Mouse (Mus musculus): ENCODE data around the gene D930020B18Rik. TPM values are rescaled to one million over a fixed set of nuclear protein-coding genes. Genes with fewer than 3 reads are reported as not detected.

The D930020B18Rik gene
- polyA plus RNA-seq (2012; rRNA removed): 2.3 and 2.8 TPM in 2 replicates

DNA sequence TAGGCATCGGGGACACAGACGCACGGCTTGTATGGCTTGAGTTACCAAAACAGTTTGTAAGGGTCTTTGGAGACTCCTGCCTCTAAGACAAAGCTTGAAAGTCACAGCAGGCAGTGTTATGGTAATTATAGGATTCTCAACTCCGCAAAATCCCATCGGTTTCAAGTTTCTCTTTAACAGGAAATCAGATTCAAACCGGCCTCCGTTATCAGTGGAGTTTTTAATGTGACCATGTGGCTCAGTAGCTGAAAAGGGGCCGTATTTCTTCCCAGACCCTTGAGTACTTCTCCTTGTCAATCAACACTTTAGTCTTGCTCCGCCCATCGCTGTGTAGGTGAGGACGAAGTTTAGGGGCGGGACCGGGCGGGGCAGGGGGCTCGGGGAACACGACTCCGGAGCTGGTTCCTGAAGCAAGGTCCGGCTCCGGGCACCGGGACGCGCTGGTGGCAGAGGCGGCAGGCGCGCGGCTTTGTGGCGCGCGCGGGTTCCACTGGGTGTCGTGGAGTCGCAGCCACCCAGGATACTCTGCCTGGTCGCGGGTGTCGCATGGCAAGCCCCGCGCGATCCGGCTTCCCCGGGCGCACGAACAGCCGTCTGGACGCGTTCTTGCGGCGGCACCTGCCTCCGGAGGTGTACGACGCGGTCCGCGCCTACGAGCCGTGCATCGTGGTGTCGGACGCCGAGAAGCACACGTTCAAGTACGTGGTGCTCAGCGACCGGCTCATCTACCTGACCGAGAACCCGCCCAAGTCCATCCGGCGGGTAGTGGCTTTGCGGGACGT is at the start of gene D930020B18Rik:
Gene D930020B18Rik (plus strand): TSS at position 317 of the 782 bp plus-strand sequence.
- Histone ChIP-seq H3K36me3 (ENCODE audit: control insufficient read depth, insufficient read depth, low read length) (no peaks in the 10 kb centered on the region), H3K4me3 (ENCODE audit: control insufficient read depth, low read depth, low read length) (peak within 1 kb of the TSS; percentile 81), H3K27ac (ENCODE audit: control insufficient read depth, insufficient read depth, low read depth, low read length) (no peak within 1 kb of the TSS), H3K27me3 (ENCODE audit: control insufficient read depth, insufficient read depth, low read length) (peaks cover 4% of the 10 kb centered on the region), H3K4me1 (ENCODE audit: control insufficient read depth, insufficient read depth, low read length) (peaks cover 7% of the 10 kb centered on the region)
- no peak for TF ChIP-seq CTCF (IDR thresholded peaks at IDR 0.05; ENCODE audit: control insufficient read depth, insufficient read depth, insufficient replicate concordance, low read depth, low read length)
- no peak for TF ChIP-seq POLR2A (IDR thresholded peaks at IDR 0.05; ENCODE audit: control insufficient read depth, low read depth, low read length)

DNA sequence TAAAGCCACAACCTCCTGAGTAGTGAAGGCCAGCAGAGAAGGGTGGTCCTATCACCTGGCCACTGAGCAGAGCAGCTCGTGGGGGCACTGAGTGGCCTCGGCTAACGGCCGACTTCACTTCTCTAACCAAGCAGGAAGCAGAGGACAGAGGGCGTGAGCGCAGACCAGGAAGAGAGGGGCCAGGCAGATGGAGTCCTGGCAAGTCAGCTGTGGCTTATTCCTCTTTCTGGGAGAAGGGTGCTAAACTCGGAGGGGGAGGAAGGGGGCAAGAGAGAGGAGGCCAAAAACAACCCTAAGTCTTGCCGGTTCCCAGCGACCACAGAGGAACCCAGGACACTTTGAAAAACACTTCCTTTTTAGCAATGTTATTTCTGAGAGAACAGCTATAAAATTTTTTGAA is 44.8 kb upstream of the D930020B18Rik start:
- H3K4me1 ChIP-seq (ENCODE audit: control insufficient read depth, insufficient read depth, low read length): no peaks in the 10 kb centered on the region
- TF ChIP-seq POLR2A (IDR thresholded peaks at IDR 0.05; ENCODE audit: control insufficient read depth, low read depth, low read length) (no peak), CTCF (IDR thresholded peaks at IDR 0.05; ENCODE audit: control insufficient read depth, insufficient read depth, insufficient replicate concordance, low read depth, low read length) (no peak)
- no peaks in the 10 kb centered on the region for H3K27me3 ChIP-seq (ENCODE audit: control insufficient read depth, insufficient read depth, low read length)
- H3K27ac ChIP-seq (ENCODE audit: control insufficient read depth, insufficient read depth, low read depth, low read length): no peak overlapping the region
- H3K4me3 ChIP-seq (ENCODE audit: control insufficient read depth, low read depth, low read length): no peak overlapping the region
- H3K36me3 ChIP-seq (ENCODE audit: control insufficient read depth, insufficient read depth, low read length): no peaks in the 10 kb centered on the region

DNA sequence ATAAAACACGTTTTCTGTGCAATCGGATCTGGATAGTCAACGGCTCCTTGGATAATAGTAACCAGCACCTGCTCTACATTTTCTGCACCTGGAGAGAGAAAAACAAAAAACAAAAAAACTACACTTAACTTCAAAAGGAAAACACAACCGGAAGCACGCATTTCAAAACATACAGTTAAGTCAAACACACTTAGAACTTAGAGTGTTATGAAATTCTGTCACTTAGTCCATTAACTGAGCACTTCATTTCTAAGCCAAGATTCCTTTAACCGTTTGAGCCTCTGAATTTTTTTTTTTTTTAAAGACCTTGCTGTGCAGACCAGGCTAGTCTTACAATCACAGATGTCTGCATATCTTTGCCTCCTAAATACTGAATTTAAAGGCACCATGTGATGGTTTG is 40.1 kb upstream of the D930020B18Rik start:
- Histone ChIP-seq H3K4me3 (ENCODE audit: control insufficient read depth, low read depth, low read length) (no peak overlapping the region), H3K4me1 (ENCODE audit: control insufficient read depth, insufficient read depth, low read length) (no peaks in the 10 kb centered on the region), H3K27me3 (ENCODE audit: control insufficient read depth, insufficient read depth, low read length) (no peaks in the 10 kb centered on the region), H3K27ac (ENCODE audit: control insufficient read depth, insufficient read depth, low read depth, low read length) (no peak overlapping the region), H3K36me3 (ENCODE audit: control insufficient read depth, insufficient read depth, low read length) (peaks cover 2% of the 10 kb centered on the region)
- no peak for TF ChIP-seq POLR2A (IDR thresholded peaks at IDR 0.05; ENCODE audit: control insufficient read depth, low read depth, low read length)
- TF ChIP-seq CTCF (IDR thresholded peaks at IDR 0.05; ENCODE audit: control insufficient read depth, insufficient read depth, insufficient replicate concordance, low read depth, low read length): no peak

DNA sequence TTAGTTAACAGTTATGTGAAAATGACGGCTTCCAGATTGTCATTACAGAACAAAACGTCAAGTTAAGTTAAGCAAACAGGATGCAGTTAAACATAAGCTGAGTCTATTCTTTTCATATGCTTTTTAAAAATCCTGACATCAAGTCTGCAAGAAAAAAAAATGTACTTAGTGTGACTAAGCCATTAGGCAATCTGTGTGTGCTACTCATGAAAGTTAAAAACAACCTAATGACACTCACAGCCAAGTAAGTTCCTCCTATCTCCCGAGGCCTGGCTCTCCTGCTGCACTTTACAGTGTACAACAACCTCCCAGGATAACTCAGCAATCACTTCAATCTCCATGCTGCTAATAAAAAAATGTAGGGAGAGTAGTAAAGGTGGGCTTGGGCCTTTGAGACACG is 37.8 kb upstream of the D930020B18Rik start:
- TF ChIP-seq POLR2A (IDR thresholded peaks at IDR 0.05; ENCODE audit: control insufficient read depth, low read depth, low read length) (no peak), CTCF (IDR thresholded peaks at IDR 0.05; ENCODE audit: control insufficient read depth, insufficient read depth, insufficient replicate concordance, low read depth, low read length) (no peak)
- no peak overlapping the region for H3K27ac ChIP-seq (ENCODE audit: control insufficient read depth, insufficient read depth, low read depth, low read length)
- no peak overlapping the region for H3K4me3 ChIP-seq (ENCODE audit: control insufficient read depth, low read depth, low read length)
- H3K36me3 ChIP-seq (ENCODE audit: control insufficient read depth, insufficient read depth, low read length): peaks cover 2% of the 10 kb centered on the region
- H3K27me3 ChIP-seq (ENCODE audit: control insufficient read depth, insufficient read depth, low read length): no peaks in the 10 kb centered on the region
- H3K4me1 ChIP-seq (ENCODE audit: control insufficient read depth, insufficient read depth, low read length): no peaks in the 10 kb centered on the region

DNA sequence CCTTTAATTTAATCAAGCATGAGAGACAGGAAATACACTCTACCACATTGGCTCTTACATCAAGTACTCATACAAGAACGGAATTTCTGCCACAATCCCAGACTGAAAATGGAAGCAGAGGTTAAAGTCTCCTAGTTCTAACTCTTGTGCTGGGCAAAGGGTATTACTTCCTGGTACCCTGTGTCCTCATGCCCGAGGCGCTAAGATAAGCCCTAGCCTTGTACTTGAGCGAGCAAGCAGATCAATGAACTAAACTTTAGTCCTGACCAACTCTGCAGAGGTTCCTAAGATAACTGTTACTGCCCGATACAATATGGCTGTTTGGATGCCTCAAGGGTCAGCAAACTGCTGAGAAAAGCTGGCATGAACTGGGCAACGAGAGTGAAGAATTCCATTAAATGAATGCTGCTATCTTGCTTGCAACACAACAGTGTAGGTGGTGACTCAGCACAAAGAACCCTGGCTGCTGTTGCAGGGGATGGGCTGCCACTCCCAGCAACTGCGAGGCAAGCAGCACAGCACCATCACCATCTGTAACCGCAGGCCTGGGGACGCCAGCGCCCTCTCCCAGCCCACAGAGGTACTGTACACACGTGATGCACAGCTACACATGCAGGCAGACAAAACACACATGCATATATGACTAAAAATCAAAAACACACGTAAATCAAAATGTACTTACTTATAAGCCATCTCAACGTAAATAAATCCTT is 36.6 kb upstream of the D930020B18Rik start:
- H3K4me3 ChIP-seq (ENCODE audit: control insufficient read depth, low read depth, low read length): no peak overlapping the region
- no peak overlapping the region for H3K27ac ChIP-seq (ENCODE audit: control insufficient read depth, insufficient read depth, low read depth, low read length)
- peaks cover 2% of the 10 kb centered on the region for H3K36me3 ChIP-seq (ENCODE audit: control insufficient read depth, insufficient read depth, low read length)
- H3K27me3 ChIP-seq (ENCODE audit: control insufficient read depth, insufficient read depth, low read length): no peaks in the 10 kb centered on the region
- TF ChIP-seq POLR2A (IDR thresholded peaks at IDR 0.05; ENCODE audit: control insufficient read depth, low read depth, low read length): no peak
- TF ChIP-seq CTCF (IDR thresholded peaks at IDR 0.05; ENCODE audit: control insufficient read depth, insufficient read depth, insufficient replicate concordance, low read depth, low read length): no peak
- no peaks in the 10 kb centered on the region for H3K4me1 ChIP-seq (ENCODE audit: control insufficient read depth, insufficient read depth, low read length)

DNA sequence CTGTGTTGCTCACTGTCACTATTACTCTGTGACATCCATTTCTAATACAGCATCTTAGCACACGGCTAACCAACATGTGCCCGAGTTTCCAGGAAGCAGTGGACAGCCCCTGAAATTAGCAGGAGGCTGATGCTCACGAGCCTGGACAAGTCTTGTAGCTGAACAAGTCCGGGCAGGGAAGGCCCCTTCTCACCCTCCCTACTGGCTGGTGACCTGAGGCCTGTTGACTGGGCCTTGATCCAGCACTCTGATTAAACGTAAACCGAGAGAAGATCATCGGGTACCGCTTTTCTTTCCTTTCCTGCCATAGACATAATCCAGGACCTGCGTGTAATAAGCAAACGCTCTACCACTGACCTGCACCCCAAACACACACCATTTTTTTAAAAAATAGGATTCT is 33.2 kb upstream of the D930020B18Rik start:
- no peak for TF ChIP-seq CTCF (IDR thresholded peaks at IDR 0.05; ENCODE audit: control insufficient read depth, insufficient read depth, insufficient replicate concordance, low read depth, low read length)
- TF ChIP-seq POLR2A (IDR thresholded peaks at IDR 0.05; ENCODE audit: control insufficient read depth, low read depth, low read length): no peak
- H3K27ac ChIP-seq (ENCODE audit: control insufficient read depth, insufficient read depth, low read depth, low read length): no peak overlapping the region

DNA sequence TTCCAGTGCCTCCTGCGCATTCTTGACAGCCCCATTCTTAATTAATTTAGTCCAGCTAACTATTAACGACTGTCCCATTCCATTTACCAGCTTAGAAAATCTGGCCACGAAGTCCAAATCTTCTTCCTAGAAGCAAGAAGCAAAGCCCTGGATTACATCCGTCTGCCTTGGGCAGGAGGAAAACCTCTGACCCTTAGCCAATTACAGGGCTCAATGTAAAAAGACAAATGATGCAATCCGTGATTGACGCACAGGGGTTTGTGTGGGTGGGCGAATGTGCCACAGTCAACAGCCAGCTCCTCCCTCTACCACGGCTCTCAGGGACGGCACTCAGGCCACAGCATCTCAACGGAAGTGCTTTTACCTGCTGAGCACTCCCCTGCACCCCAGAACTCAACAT is 29.8 kb upstream of the D930020B18Rik start:
- no peak overlapping the region for H3K27ac ChIP-seq (ENCODE audit: control insufficient read depth, insufficient read depth, low read depth, low read length)
- no peak for TF ChIP-seq POLR2A (IDR thresholded peaks at IDR 0.05; ENCODE audit: control insufficient read depth, low read depth, low read length)
- TF ChIP-seq CTCF (IDR thresholded peaks at IDR 0.05; ENCODE audit: control insufficient read depth, insufficient read depth, insufficient replicate concordance, low read depth, low read length): no peak
- H3K4me3 ChIP-seq (ENCODE audit: control insufficient read depth, low read depth, low read length): no peak overlapping the region
- H3K36me3 ChIP-seq (ENCODE audit: control insufficient read depth, insufficient read depth, low read length): no peaks in the 10 kb centered on the region; the same call in 1 of the 2 replicates
- no peaks in the 10 kb centered on the region for H3K27me3 ChIP-seq (ENCODE audit: control insufficient read depth, insufficient read depth, low read length)
- H3K4me1 ChIP-seq (ENCODE audit: control insufficient read depth, insufficient read depth, low read length): no peaks in the 10 kb centered on the region

More for the DNA sequence above, 33.2 kb upstream of the D930020B18Rik start:
- H3K4me3 ChIP-seq (ENCODE audit: control insufficient read depth, low read depth, low read length): no peak overlapping the region
- no peaks in the 10 kb centered on the region for H3K4me1 ChIP-seq (ENCODE audit: control insufficient read depth, insufficient read depth, low read length)
- H3K36me3 ChIP-seq (ENCODE audit: control insufficient read depth, insufficient read depth, low read length): no peaks in the 10 kb centered on the region; the same call in none of the 2 replicates
- no peaks in the 10 kb centered on the region for H3K27me3 ChIP-seq (ENCODE audit: control insufficient read depth, insufficient read depth, low read length)
